Mouse (Mus musculus): ENCODE data around the gene Map3k12.

Gene Map3k12

GRCm38 (mm10) chr15:102503447-102503846 lies 13.4 kb downstream of the Map3k12 start, which contains the start of gene Gm10337:
Gm10337 (plus strand) TSS chr15:102503722.
- no peak for DNase-seq (ENCODE audit: low spot score)

- no peak for DNase-seq (ENCODE audit: low spot score)
Observed at GRCm38 (mm10) chr15:102502254-102502840, 14.5 kb downstream of the Map3k12 start.

GRCm38 (mm10) chr15:102501084-102501814 lies 15.6 kb downstream of the Map3k12 start:
- no peak for DNase-seq (ENCODE audit: low spot score)

GRCm38 (mm10) chr15:102500479-102500878 lies 16.4 kb downstream of the Map3k12 start:
- DNase-seq (ENCODE audit: low spot score), result no peak

GRCm38 (mm10) chr15:102499851-102500250 lies 17.0 kb downstream of the Map3k12 start:
- DNase-seq (ENCODE audit: low spot score), result no peak

GRCm38 (mm10) chr15:102499370-102499769 lies 17.5 kb downstream of the Map3k12 start:
- DNase-seq (ENCODE audit: low spot score), result no peak

- no peak for DNase-seq (ENCODE audit: low spot score)
Observed at GRCm38 (mm10) chr15:102498322-102498721, 18.5 kb downstream of the Map3k12 start.

- no peak for DNase-seq (ENCODE audit: low spot score)
Observed at GRCm38 (mm10) chr15:102487664-102488063, 29.2 kb downstream of the Map3k12 start.

- DNase-seq (ENCODE audit: low spot score), result no peak
Observed at GRCm38 (mm10) chr15:102485853-102486252, 31.0 kb downstream of the Map3k12 start.

- DNase-seq (ENCODE audit: low spot score), result no peak
Observed at GRCm38 (mm10) chr15:102483136-102483535, 33.7 kb downstream of the Map3k12 start.

- DNase-seq (ENCODE audit: low spot score), result no peak
Observed at GRCm38 (mm10) chr15:102474520-102474919, 42.3 kb downstream of the Map3k12 start.

- no peak for DNase-seq (ENCODE audit: low spot score)
Observed at GRCm38 (mm10) chr15:102473246-102473645, 43.6 kb downstream of the Map3k12 start.

GRCm38 (mm10) chr15:102471727-102472126 lies 45.1 kb downstream of the Map3k12 start:
- no peak for DNase-seq (ENCODE audit: low spot score)

- DNase-seq (ENCODE audit: low spot score), result no peak
Observed at GRCm38 (mm10) chr15:102471295-102471645, 45.6 kb downstream of the Map3k12 start.

GRCm38 (mm10) chr15:102470605-102471294 lies 46.1 kb downstream of the Map3k12 start:
- peak; percentile 60 for DNase-seq (ENCODE audit: low spot score)

GRCm38 (mm10) chr15:102470183-102470604 lies 46.7 kb downstream of the Map3k12 start, which contains the start of gene Pcbp2:
Pcbp2 (plus strand) TSS chr15:102470539.
- peak; percentile 95 for DNase-seq (ENCODE audit: low spot score)

GRCm38 (mm10) chr15:102468675-102469370 lies 48.0 kb downstream of the Map3k12 start:
- DNase-seq (ENCODE audit: low spot score), result no peak

GRCm38 (mm10) chr15:102463666-102464065 lies 53.2 kb downstream of the Map3k12 start:
- peak; percentile 57 for DNase-seq (ENCODE audit: low spot score)

GRCm38 (mm10) chr15:102461430-102462075 lies 55.3 kb downstream of the Map3k12 start:
- no peak for DNase-seq (ENCODE audit: low spot score)

GRCm38 (mm10) chr15:102460971-102461370 lies 55.9 kb downstream of the Map3k12 start:
- DNase-seq (ENCODE audit: low spot score), result peak; percentile 57

- DNase-seq (ENCODE audit: low spot score), result no peak
Observed at GRCm38 (mm10) chr15:102460409-102460808, 56.5 kb downstream of the Map3k12 start.

- DNase-seq (ENCODE audit: low spot score), result peak; percentile 89
Observed at GRCm38 (mm10) chr15:102459847-102460246, 57.0 kb downstream of the Map3k12 start.
